In genomic region chr4:98023245-98023792, GRCm38 (mm10) we compare ENCODE assay signal across 19 mouse cellular contexts.
DNase-seq lines count a peak whose midpoint lies in the region; ATAC-seq and TF ChIP-seq lines count a peak whose summit lies in the region.
"Had no signal": no experiment of that assay in that cellular context is flagged by ENCODE, and none has a peak within 500 bp of the region (broad histone marks: within the 10 kb centered on the region; RNA-seq: fewer than 3 reads in every experiment).

No protein-coding gene starts in this region.

- no peak overlapping the region for H3K9ac ChIP-seq in limb, embryonic 12.5 days (replicated peaks)
- H3K9ac ChIP-seq in forebrain, embryonic 16.5 days (replicated peaks; ENCODE audit: low read depth, low read length): no peak overlapping the region
- H3K9ac ChIP-seq in hindbrain, postnatal 0 days (replicated peaks; ENCODE audit: low read length): no peak overlapping the region
- H3K9ac ChIP-seq: liver, embryonic 13.5 days; lung, embryonic 14.5 days had no signal

- TF ChIP-seq POLR2A in brain, embryonic 14.5 days (IDR thresholded peaks at IDR 0.05; ENCODE audit: borderline replicate concordance, extremely low read depth, insufficient read depth, insufficient read length, poor library complexity, severe bottlenecking): no peak

- no peak for ATAC-seq in limb, embryonic 12.5 days (ENCODE audit: insufficient number of reproducible peaks, insufficient read depth, low FRiP score, low TSS enrichment, low read depth)
- peak; percentile 59 for ATAC-seq in forebrain, embryonic 16.5 days
- peak; percentile 38; the same call in 1 of the 2 replicates for ATAC-seq in hindbrain, postnatal 0 days
- ATAC-seq: inflammation-experienced regulatory T-cells, adult 6 months had no signal

- peaks cover 51% of the 10 kb centered on the region for H3K36me3 ChIP-seq in limb, embryonic 12.5 days
- peaks cover 12% of the 10 kb centered on the region; the same call in 1 of the 2 replicates for H3K36me3 ChIP-seq in limb, embryonic 10.5 days
- H3K36me3 ChIP-seq in forebrain, embryonic 16.5 days (ENCODE audit: control insufficient read depth, insufficient read depth): no peaks in the 10 kb centered on the region
- no peaks in the 10 kb centered on the region for H3K36me3 ChIP-seq in hindbrain, postnatal 0 days (ENCODE audit: insufficient read depth, low read length)
- H3K36me3 ChIP-seq in embryonic facial prominence, embryonic 10.5 days (replicated peaks): 0 out of 2 replicates have a peak, but pooled peaks cover 2% of the 10 kb centered on the region
- H3K36me3 ChIP-seq: liver, embryonic 13.5 days had no signal

- H3K4me3 ChIP-seq in limb, embryonic 12.5 days (replicated peaks): no peak overlapping the region
- H3K4me3 ChIP-seq in limb, embryonic 10.5 days: no peak overlapping the region
- H3K4me3 ChIP-seq in forebrain, embryonic 16.5 days (replicated peaks; ENCODE audit: low read length): no peak overlapping the region
- no peak overlapping the region for H3K4me3 ChIP-seq in hindbrain, postnatal 0 days (ENCODE audit: low read length)
- H3K4me3 ChIP-seq in embryonic facial prominence, embryonic 10.5 days: no peak overlapping the region
- H3K4me3 ChIP-seq: heart, embryonic 10.5 days; liver, embryonic 13.5 days had no signal

- no peak for TF ChIP-seq CTCF in brain, embryonic 14.5 days (IDR thresholded peaks at IDR 0.05; ENCODE audit: borderline replicate concordance, extremely low read depth, insufficient read depth, insufficient read length)
- TF ChIP-seq CTCF in hindbrain, postnatal 0 days (IDR thresholded peaks at IDR 0.05; ENCODE audit: low read depth): no peak

- peaks cover 25% of the 10 kb centered on the region for H3K4me1 ChIP-seq in limb, embryonic 12.5 days (replicated peaks)
- peaks cover 8% of the 10 kb centered on the region for H3K4me1 ChIP-seq in limb, embryonic 10.5 days
- peaks cover 22% of the 10 kb centered on the region for H3K4me1 ChIP-seq in forebrain, embryonic 16.5 days (replicated peaks; ENCODE audit: control insufficient read depth, insufficient read depth, low read length)
- no peaks in the 10 kb centered on the region; the same call in 1 of the 2 replicates for H3K4me1 ChIP-seq in hindbrain, postnatal 0 days (ENCODE audit: insufficient read depth, low read length)
- no peaks in the 10 kb centered on the region for H3K4me1 ChIP-seq in embryonic facial prominence, embryonic 10.5 days
- H3K4me1 ChIP-seq: heart, embryonic 10.5 days; liver, embryonic 13.5 days had no signal

- no peak for DNase-seq in limb, embryonic 10.5 days (ENCODE audit: low spot score)
- DNase-seq in brain, embryonic 14.5 days (ENCODE audit: low read depth): peak; percentile 92
- peak; percentile 62 for DNase-seq in hindbrain, postnatal 0 days (ENCODE audit: low spot score)
- no peak for DNase-seq in embryonic facial prominence, embryonic 10.5 days (ENCODE audit: low spot score)
- DNase-seq in gastrocnemius, postnatal 14 days: no peak
- no peak for DNase-seq in left cerebral cortex, postnatal 10 days (ENCODE audit: extremely low spot score in 1 of 2, low spot score in 2 of 2)
- DNase-seq: adrenal gland, adult 8-10 months; kidney, adult 8-10 months; kidney, postnatal 14 days; left cerebral cortex, postnatal 4 days; liver, embryonic 13.5 days; lung, embryonic 14.5 days; lung, postnatal 36 days; spleen, adult 18-20 months; thymus, adult 18-20 months had no signal

- 31% methylated on average over 6 of the region's 6 CpGs for WGBS in limb, embryonic 12.5 days
- WGBS in limb, embryonic 10.5 days: 56% methylated on average over 6 of the region's 6 CpGs
- WGBS in forebrain, embryonic 16.5 days: 16% methylated on average over 6 of the region's 6 CpGs
- 34% methylated on average over 6 of the region's 6 CpGs for WGBS in hindbrain, postnatal 0 days
- WGBS in embryonic facial prominence, embryonic 10.5 days: 83% methylated on average over 6 of the region's 6 CpGs

- intact Hi-C loops in gastrocnemius, postnatal 14 days (cut with DNase I; ENCODE audit: low total_unique reads): no loop called here
- intact Hi-C loops in left cerebral cortex, postnatal 10 days (cut with DNase I): no loop called here

- H3K9me3 ChIP-seq in limb, embryonic 12.5 days: no peaks in the 10 kb centered on the region
- H3K9me3 ChIP-seq in limb, embryonic 10.5 days (replicated peaks): no peaks in the 10 kb centered on the region
- no peaks in the 10 kb centered on the region for H3K9me3 ChIP-seq in forebrain, embryonic 16.5 days (ENCODE audit: control insufficient read depth, low read length)
- H3K9me3 ChIP-seq in hindbrain, postnatal 0 days (ENCODE audit: low read length): no peaks in the 10 kb centered on the region
- H3K9me3 ChIP-seq in embryonic facial prominence, embryonic 10.5 days: no peaks in the 10 kb centered on the region
- H3K9me3 ChIP-seq: heart, embryonic 10.5 days; liver, embryonic 13.5 days had no signal

- peak overlapping the region; percentile 41; the same call in 1 of the 2 replicates for H3K27ac ChIP-seq in limb, embryonic 12.5 days
- H3K27ac ChIP-seq in limb, embryonic 10.5 days: no peak overlapping the region
- peak overlapping the region; percentile 72 for H3K27ac ChIP-seq in forebrain, embryonic 16.5 days (ENCODE audit: low read length)
- H3K27ac ChIP-seq in hindbrain, postnatal 0 days: no peak overlapping the region; the same call in 1 of the 2 replicates
- no peak overlapping the region for H3K27ac ChIP-seq in embryonic facial prominence, embryonic 10.5 days (replicated peaks)
- H3K27ac ChIP-seq: heart, embryonic 10.5 days; liver, embryonic 13.5 days had no signal

- no peak overlapping the region for H3K4me2 ChIP-seq in limb, embryonic 12.5 days
- H3K4me2 ChIP-seq in forebrain, embryonic 16.5 days (ENCODE audit: low read length): no peak overlapping the region
- H3K4me2 ChIP-seq in hindbrain, postnatal 0 days (ENCODE audit: low read depth, low read length): no peak overlapping the region
- H3K4me2 ChIP-seq: liver, embryonic 13.5 days; lung, embryonic 14.5 days had no signal

- H3K27me3 ChIP-seq in limb, embryonic 12.5 days: no peaks in the 10 kb centered on the region
- no peaks in the 10 kb centered on the region for H3K27me3 ChIP-seq in limb, embryonic 10.5 days (ENCODE audit: low read depth, poor library complexity, severe bottlenecking)
- no peaks in the 10 kb centered on the region for H3K27me3 ChIP-seq in forebrain, embryonic 16.5 days (replicated peaks; ENCODE audit: control insufficient read depth, insufficient read depth, low read length)
- H3K27me3 ChIP-seq in hindbrain, postnatal 0 days (ENCODE audit: insufficient read depth, low read length): no peaks in the 10 kb centered on the region
- no peaks in the 10 kb centered on the region for H3K27me3 ChIP-seq in embryonic facial prominence, embryonic 10.5 days (replicated peaks; ENCODE audit: low read depth, poor library complexity, severe bottlenecking)
- H3K27me3 ChIP-seq: liver, embryonic 13.5 days had no signal

Comparison
In these comparisons a context has a peak if more than half of its experiments do, and no peak if none do; other contexts are left out.
1. H3K27ac ChIP-seq: peak in limb, embryonic 12.5 days (single experiment) and forebrain, embryonic 16.5 days (single experiment); none in limb, embryonic 10.5 days (single experiment), hindbrain, postnatal 0 days (single experiment) and embryonic facial prominence, embryonic 10.5 days (single experiment).
2. DNase-seq: peak in brain, embryonic 14.5 days (single experiment) and hindbrain, postnatal 0 days (single experiment); none in limb, embryonic 10.5 days (single experiment), embryonic facial prominence, embryonic 10.5 days (single experiment), gastrocnemius, postnatal 14 days (single experiment) and left cerebral cortex, postnatal 10 days (0 of 2).